Mouse (Mus musculus) forebrain, embryonic 13.5 days (tissue): Measurements from ENCODE around the gene Etfrf1. TPM values are rescaled to one million over a fixed set of nuclear protein-coding genes. Genes with fewer than 3 reads are reported as not detected.

Source experiments
- ATAC-seq: fragments of 200-750 bp; cut with Nextera tagmentation; 2 replicates; pipeline ENCODE4 v1.8.0; 2017
- H3K27ac ChIP-seq: fragments of 300-500 bp; sonication (generic); 2 replicates; pipeline ENCODE4 v1.5.1; 2015; ENCODE audit warnings: inconsistent platforms, mild to moderate bottlenecking, moderate library complexity
- H3K27me3 ChIP-seq: fragments of 300-500 bp; sonication (generic); 2 replicates; pipeline ENCODE4 v1.6.1; 2015; ENCODE audit warnings: mild to moderate bottlenecking, inconsistent platforms
- H3K36me3 ChIP-seq: fragments of 300-500 bp; sonication (generic); 2 replicates; pipeline ENCODE4 v1.6.1; 2015; ENCODE audit warnings: mild to moderate bottlenecking, inconsistent platforms; ENCODE audit not compliant: poor library complexity, severe bottlenecking
- H3K4me1 ChIP-seq: fragments of 300-500 bp; sonication (generic); 2 replicates; pipeline ENCODE4 v1.6.1; 2015; ENCODE audit warnings: inconsistent platforms
- H3K4me2 ChIP-seq: fragments of 300-500 bp; sonication (generic); 2 replicates; pipeline ENCODE4 v1.6.1; 2015; ENCODE audit warnings: inconsistent platforms, mild to moderate bottlenecking, moderate library complexity
- H3K4me3 ChIP-seq: fragments of 300-500 bp; sonication (generic); 2 replicates; pipeline ENCODE4 v1.5.1; 2015; ENCODE audit warnings: mild to moderate bottlenecking, inconsistent platforms
- H3K9ac ChIP-seq: fragments of 300-500 bp; sonication (generic); 2 replicates; pipeline ENCODE4 v1.6.1; 2015; ENCODE audit warnings: mild to moderate bottlenecking, inconsistent platforms
- H3K9me3 ChIP-seq: fragments of 300-500 bp; sonication (generic); replicated peaks from 2 replicates; pipeline ENCODE4 v1.6.1; 2016; ENCODE audit warnings: inconsistent platforms
- WGBS: fragments of 180-500 bp; shearing (Covaris S2); methylation state at CpG from one replicate; pipeline ENCODE4 v1.1.7; 2015; 5-methylcytosine and 5-hydroxymethylcytosine counted together
- polyA plus RNA-seq: library from polyadenylated mRNA; unstranded; fragments of >200 nt; fragmentation: Nextera tagmentation; extraction: Ambion mirVana; gene quantifications from 2 replicates; pipeline ENCODE4 v1.2.1, GENCODE M21; 2015

Gene Etfrf1
- polyA plus RNA-seq, 1 experiment from 2014 or later = 30.6 TPM

DNA sequence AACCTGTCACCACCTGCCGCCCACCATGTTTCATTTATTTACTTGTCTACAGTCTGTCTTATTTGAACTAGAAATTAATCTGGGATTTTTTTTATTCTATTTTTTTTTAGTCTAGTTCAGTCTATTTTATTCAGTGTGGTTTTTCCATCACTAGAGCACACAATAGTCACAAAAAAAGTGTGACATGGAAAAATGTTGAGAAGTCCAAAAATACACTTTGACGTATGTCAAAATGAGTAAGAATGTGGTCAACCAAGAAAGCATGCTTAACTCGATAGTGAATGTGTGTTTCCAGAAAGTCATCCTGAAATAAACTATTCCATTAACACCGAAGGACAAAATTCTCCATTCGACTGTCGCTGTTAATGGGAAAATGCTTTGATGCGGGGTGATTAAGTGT is 51.4 kb downstream of the Etfrf1 start:
- Histone ChIP-seq H3K4me1 (0 out of 2 replicates have a peak, but pooled peaks cover 3% of the 10 kb centered on the region), H3K27ac (no peak overlapping the region), H3K4me3 (no peak overlapping the region), H3K4me2 (no peak overlapping the region), H3K9me3 (no peaks in the 10 kb centered on the region), H3K9ac (no peak overlapping the region), H3K27me3 (no peaks in the 10 kb centered on the region), H3K36me3 (no peaks in the 10 kb centered on the region)
- 73% methylated on average over 7 of the region's 7 CpGs for WGBS
- no peak for ATAC-seq

Other genes with a start within 250 kb of the Etfrf1 start
- 101 and 102 TPM in 2 replicates for gene Bcat1, start 134.9 kb upstream of the Etfrf1 start, polyA plus RNA-seq
- gene Lrmp, start 95.5 kb upstream of the Etfrf1 start, polyA plus RNA-seq = 0.39 and 0.92 TPM in 2 replicates
- 0.79 and 0.84 TPM in 2 replicates for gene Casc1, start 129 bp upstream of the Etfrf1 start, polyA plus RNA-seq
- gene Kras, start 39.1 kb downstream of the Etfrf1 start, polyA plus RNA-seq = 107 and 114 TPM in 2 replicates